Mouse (Mus musculus) layer of hippocampus, adult 9-11 months (tissue): ENCODE data around the gene 4933434E20Rik.

Experiments used
- DNase-seq: peaks from one replicate; pipeline ENCODE4 v3.0.0; 2022

The 4933434E20Rik gene

GRCm38 (mm10) chr3:90081365-90082240 lies 30.2 kb downstream of the 4933434E20Rik start:
- DNase-seq, result no peak

GRCm38 (mm10) chr3:90083034-90083433 lies 31.6 kb downstream of the 4933434E20Rik start:
- peak; percentile 44 for DNase-seq

- DNase-seq, result peak; percentile 82
Observed at GRCm38 (mm10) chr3:90083698-90084324, 32.4 kb downstream of the 4933434E20Rik start.

- DNase-seq, result no peak
Observed at GRCm38 (mm10) chr3:90084790-90085189, 33.4 kb downstream of the 4933434E20Rik start.

- DNase-seq, result no peak
Observed at GRCm38 (mm10) chr3:90085281-90085680, 33.8 kb downstream of the 4933434E20Rik start.

- no peak for DNase-seq
Observed at GRCm38 (mm10) chr3:90086068-90086467, 34.6 kb downstream of the 4933434E20Rik start.

GRCm38 (mm10) chr3:90088617-90089016 lies 37.2 kb downstream of the 4933434E20Rik start:
- DNase-seq, result no peak

- DNase-seq, result no peak
Observed at GRCm38 (mm10) chr3:90090892-90091291, 39.5 kb downstream of the 4933434E20Rik start.

- no peak for DNase-seq
Observed at GRCm38 (mm10) chr3:90094453-90094852, 43.0 kb downstream of the 4933434E20Rik start.

- no peak for DNase-seq
Observed at GRCm38 (mm10) chr3:90097928-90098327, 46.5 kb downstream of the 4933434E20Rik start.

- no peak for DNase-seq
Observed at GRCm38 (mm10) chr3:90101010-90101409, 49.6 kb downstream of the 4933434E20Rik start.

- DNase-seq, result no peak
Observed at GRCm38 (mm10) chr3:90101673-90102072, 50.2 kb downstream of the 4933434E20Rik start.

- DNase-seq, result no peak
Observed at GRCm38 (mm10) chr3:90102239-90102638, 50.8 kb downstream of the 4933434E20Rik start.

- no peak for DNase-seq
Observed at GRCm38 (mm10) chr3:90103176-90103575, 51.7 kb downstream of the 4933434E20Rik start.

GRCm38 (mm10) chr3:90103938-90104337 lies 52.5 kb downstream of the 4933434E20Rik start, which contains the start of gene Nup210l:
Gene Nup210l (plus strand): TSS chr3:90104132.
- DNase-seq, result no peak

GRCm38 (mm10) chr3:90111706-90112105 lies 60.3 kb downstream of the 4933434E20Rik start:
- no peak for DNase-seq

- DNase-seq, result no peak
Observed at GRCm38 (mm10) chr3:90114342-90114741, 62.9 kb downstream of the 4933434E20Rik start.

GRCm38 (mm10) chr3:90115526-90115925 lies 64.1 kb downstream of the 4933434E20Rik start:
- no peak for DNase-seq
